Mouse (Mus musculus) Muller cell, postnatal 12 days (primary cell): ENCODE measurements around the gene Ceacam9.
A peak's percentile ranks its signal among the peaks of the same experiment; 100 is the strongest.

Experiments used
- DNase-seq: peaks from one replicate; pipeline ENCODE4 v3.0.0-alpha.2; 2015; ENCODE audit errors: inconsistent ontology term

The Ceacam9 gene

GRCm38 (mm10) chr7:16739056-16739604, 17.4 kb downstream of the Ceacam9 start:
- DNase-seq, result no peak

- no peak for DNase-seq
These were observed 23.6 kb downstream of the Ceacam9 start for GRCm38 (mm10) chr7:16745373-16745772.

- DNase-seq, result peak; percentile 32
These were observed 24.4 kb downstream of the Ceacam9 start for GRCm38 (mm10) chr7:16746093-16746492.

GRCm38 (mm10) chr7:16747656-16748055, 25.9 kb downstream of the Ceacam9 start:
- no peak for DNase-seq

- DNase-seq, result no peak
These were observed 30.3 kb downstream of the Ceacam9 start for GRCm38 (mm10) chr7:16752016-16752415.

GRCm38 (mm10) chr7:16755362-16756017, 33.8 kb downstream of the Ceacam9 start:
- no peak for DNase-seq

GRCm38 (mm10) chr7:16758872-16759574, 37.3 kb downstream of the Ceacam9 start:
- DNase-seq, result no peak

- DNase-seq, result no peak
These were observed 38.6 kb downstream of the Ceacam9 start for GRCm38 (mm10) chr7:16760292-16760691.

- peak; percentile 11 for DNase-seq
These were observed 39.3 kb downstream of the Ceacam9 start for GRCm38 (mm10) chr7:16761005-16761481.

- DNase-seq, result no peak
These were observed 39.9 kb downstream of the Ceacam9 start for GRCm38 (mm10) chr7:16761630-16762029.

GRCm38 (mm10) chr7:16763463-16764218, 41.9 kb downstream of the Ceacam9 start:
- DNase-seq, result no peak

GRCm38 (mm10) chr7:16766443-16766842, 44.7 kb downstream of the Ceacam9 start:
- DNase-seq, result peak; percentile 12
